Mouse (Mus musculus) intestine, embryonic 16.5 days (tissue): ENCODE data around the gene Rmnd5b. TPM values are rescaled to one million over a fixed set of nuclear protein-coding genes. Genes with fewer than 3 reads are reported as not detected.
A peak's percentile ranks its signal among the peaks of the same experiment; 100 is the strongest.

Source experiments
- ATAC-seq: fragments of 200-750 bp; cut with Nextera tagmentation; 2 replicates; pipeline ENCODE4 v1.8.0; 2017; ENCODE audit warnings: moderate TSS enrichment, moderate library complexity
- H3K27ac ChIP-seq: fragments of 300-500 bp; sonication (generic); 2 replicates; pipeline ENCODE4 v1.5.1; 2014; ENCODE audit warnings: mild to moderate bottlenecking, low read length
- H3K27me3 ChIP-seq: fragments of 300-500 bp; sonication (generic); replicated peaks from 2 replicates; pipeline ENCODE4 v1.6.1; 2014; ENCODE audit warnings: low read length, control low read depth, mixed read lengths; ENCODE audit not compliant: control insufficient read depth, insufficient read depth
- H3K36me3 ChIP-seq: fragments of 300-500 bp; sonication (generic); 2 replicates; pipeline ENCODE4 v1.6.1; 2014; ENCODE audit warnings: low read length, control low read depth; ENCODE audit not compliant: control insufficient read depth, insufficient read depth
- H3K4me1 ChIP-seq: fragments of 300-500 bp; sonication (generic); 2 replicates; pipeline ENCODE4 v1.6.1; 2014; ENCODE audit warnings: low read length, control low read depth, mixed read lengths; ENCODE audit not compliant: control insufficient read depth, insufficient read depth
- H3K4me2 ChIP-seq: fragments of 300-500 bp; sonication (generic); 2 replicates; pipeline ENCODE4 v1.6.1; 2014; ENCODE audit warnings: low read depth, low read length, control low read depth
- H3K4me3 ChIP-seq: fragments of 300-500 bp; sonication (generic); 2 replicates; pipeline ENCODE4 v1.5.1; 2014; ENCODE audit warnings: mild to moderate bottlenecking, low read length
- H3K9ac ChIP-seq: fragments of 300-500 bp; sonication (generic); 2 replicates; pipeline ENCODE4 v1.6.1; 2014; ENCODE audit warnings: low read depth, low read length
- H3K9me3 ChIP-seq: fragments of 300-500 bp; sonication (generic); 2 replicates; pipeline ENCODE4 v1.6.1; 2016; ENCODE audit warnings: low read length, control low read depth; ENCODE audit not compliant: control insufficient read depth
- WGBS: fragments of 180-500 bp; shearing (Covaris S2); extraction: QIAGEN DNeasy Blood & Tissue Kit; methylation state at CpG from one replicate; pipeline ENCODE4 v1.1.7; 2014; 5-methylcytosine and 5-hydroxymethylcytosine counted together
- polyA plus RNA-seq: library from polyadenylated mRNA; unstranded; fragments of >200 nt; fragmentation: Nextera tagmentation; extraction: Ambion mirVana; gene quantifications from 2 replicates; pipeline ENCODE4 v1.2.1, GENCODE M21; 2015

Gene Rmnd5b
- polyA plus RNA-seq, 1 experiment from 2014 or later, result 44.4 TPM

DNA sequence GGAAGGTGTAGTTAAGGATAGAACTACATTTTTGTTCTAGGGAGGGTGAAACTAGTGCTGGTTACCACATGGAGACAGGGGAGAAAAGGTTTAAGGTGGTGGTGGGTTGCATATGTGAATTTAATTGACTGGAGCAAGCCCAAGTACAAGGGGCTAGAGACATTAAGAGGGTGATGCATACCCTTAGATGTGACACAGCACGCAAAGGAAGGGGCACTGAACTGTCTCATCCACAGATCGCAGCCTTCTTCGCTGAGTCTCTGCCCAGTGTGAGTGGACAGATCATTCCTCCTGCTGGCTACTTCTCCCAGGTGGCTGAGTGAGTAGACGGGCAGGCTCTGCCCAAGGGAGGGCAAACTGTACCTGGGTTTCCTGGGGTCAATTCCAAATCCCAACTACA is 42.3 kb downstream of the Rmnd5b start:
- no peak overlapping the region for H3K4me3 ChIP-seq
- 96% methylated on average over 4 of the region's 4 CpGs for whole genome bisulfite sequencing
- peaks cover 21% of the 10 kb centered on the region; the same call in 1 of the 2 replicates for H3K36me3 ChIP-seq
- H3K4me1 ChIP-seq, result 0 out of 2 replicates have a peak, but pooled peaks cover 3% of the 10 kb centered on the region
- H3K9me3 ChIP-seq, result no peaks in the 10 kb centered on the region
- H3K9ac ChIP-seq, result no peak overlapping the region
- no peak for ATAC-seq
- H3K27ac ChIP-seq, result no peak overlapping the region
- no peak overlapping the region for H3K4me2 ChIP-seq
- no peaks in the 10 kb centered on the region for H3K27me3 ChIP-seq

DNA sequence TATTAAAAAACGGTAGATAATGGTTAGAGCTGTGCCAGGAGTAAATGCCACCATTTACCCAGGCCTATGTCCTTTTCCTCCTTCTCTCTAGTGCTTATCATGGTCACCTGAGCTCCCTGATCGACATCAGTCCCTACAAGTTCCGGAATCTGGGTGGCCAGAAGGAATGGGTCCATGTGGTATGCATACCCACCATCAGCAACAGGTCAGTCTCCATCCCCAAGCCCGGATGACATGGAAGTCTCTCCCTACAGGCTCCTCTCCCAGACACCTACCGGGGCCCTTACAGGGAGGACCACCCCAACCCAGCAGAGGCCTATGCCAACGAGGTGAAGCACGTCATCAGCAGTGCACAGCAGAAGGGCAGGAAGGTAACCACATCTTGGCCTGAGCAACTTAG is 43.8 kb downstream of the Rmnd5b start:
- H3K4me3 ChIP-seq, result no peak overlapping the region
- H3K27ac ChIP-seq, result no peak overlapping the region
- no peaks in the 10 kb centered on the region for H3K27me3 ChIP-seq
- H3K4me2 ChIP-seq, result no peak overlapping the region
- H3K4me1 ChIP-seq, result 0 out of 2 replicates have a peak, but pooled peaks cover 3% of the 10 kb centered on the region
- peaks cover 24% of the 10 kb centered on the region for H3K36me3 ChIP-seq
- no peaks in the 10 kb centered on the region for H3K9me3 ChIP-seq
- no peak overlapping the region for H3K9ac ChIP-seq
- 87% methylated on average over 7 of the region's 7 CpGs for WGBS
- no peak for ATAC-seq

DNA sequence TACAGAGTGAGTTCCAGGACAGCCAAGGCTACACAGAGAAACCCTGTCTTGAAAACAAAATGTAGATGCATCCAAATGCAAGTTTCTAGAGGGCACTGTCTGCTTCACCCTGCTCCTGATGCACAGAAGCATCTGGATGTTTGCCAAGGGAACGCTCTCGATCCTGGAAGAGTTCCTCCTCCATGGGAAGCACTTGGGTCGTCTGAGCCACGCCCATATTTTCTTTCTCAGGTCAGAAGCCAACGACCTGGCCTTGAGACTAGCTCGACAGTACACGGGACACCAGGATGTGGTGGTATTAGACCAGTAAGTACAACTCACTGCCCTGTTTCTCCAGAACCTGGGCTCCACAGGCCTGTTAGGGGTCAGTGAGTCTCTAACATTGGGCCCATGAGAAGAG is 44.5 kb downstream of the Rmnd5b start:
- Histone ChIP-seq H3K4me1 (peaks cover 8% of the 10 kb centered on the region), H3K9ac (no peak overlapping the region), H3K36me3 (peaks cover 29% of the 10 kb centered on the region), H3K4me3 (no peak overlapping the region), H3K4me2 (no peak overlapping the region), H3K27ac (no peak overlapping the region), H3K9me3 (no peaks in the 10 kb centered on the region), H3K27me3 (no peaks in the 10 kb centered on the region)
- ATAC-seq, result no peak
- WGBS, result 38% methylated on average over 7 of the region's 7 CpGs

DNA sequence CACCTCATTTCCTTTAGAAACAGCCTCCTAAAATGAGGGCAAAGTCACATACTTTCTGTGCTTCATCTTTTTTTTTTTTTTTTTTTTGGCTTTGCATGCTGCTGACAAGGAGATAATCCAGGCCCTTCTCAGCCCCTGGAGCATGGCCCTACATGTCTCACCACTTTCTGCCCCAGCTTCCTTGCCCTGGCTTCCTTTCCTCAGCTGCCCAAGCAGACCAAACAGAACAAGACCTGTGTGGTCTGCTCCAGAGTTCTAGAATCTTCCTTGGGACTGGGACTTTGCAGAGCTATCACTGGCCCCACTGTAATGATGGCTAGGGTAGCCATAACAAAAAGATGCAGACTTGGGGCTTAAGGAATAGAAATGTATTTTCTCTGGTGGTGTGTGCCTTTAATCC is 45.7 kb downstream of the Rmnd5b start:
- no peak for ATAC-seq
- no peaks in the 10 kb centered on the region for H3K27me3 ChIP-seq
- H3K4me1 ChIP-seq, result peaks cover 19% of the 10 kb centered on the region
- H3K27ac ChIP-seq, result no peak overlapping the region
- no peak overlapping the region for H3K4me3 ChIP-seq
- H3K9ac ChIP-seq, result no peak overlapping the region
- no peaks in the 10 kb centered on the region for H3K9me3 ChIP-seq
- peaks cover 29% of the 10 kb centered on the region for H3K36me3 ChIP-seq
- no peak overlapping the region for H3K4me2 ChIP-seq

DNA sequence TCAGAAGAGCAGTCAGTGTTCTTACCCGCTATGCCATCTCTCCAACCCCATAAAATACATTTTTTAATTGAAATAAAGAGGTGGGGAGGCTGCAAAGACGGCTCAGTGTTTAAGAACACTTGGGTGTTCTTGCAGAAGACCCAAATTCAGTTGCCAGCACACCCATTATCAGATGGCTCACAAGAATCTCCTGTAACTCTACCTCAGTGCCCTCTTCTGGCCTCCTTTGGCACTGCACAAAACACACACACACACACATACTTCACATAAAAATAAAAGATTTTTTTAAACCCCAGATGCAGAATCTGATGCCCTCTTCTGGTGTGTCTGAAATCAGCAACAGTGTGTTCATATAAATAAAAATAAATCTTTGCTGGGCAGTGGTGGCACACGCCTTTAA is 46.9 kb downstream of the Rmnd5b start:
- H3K9ac ChIP-seq, result no peak overlapping the region
- H3K36me3 ChIP-seq, result peaks cover 26% of the 10 kb centered on the region
- no peak overlapping the region for H3K4me3 ChIP-seq
- no peaks in the 10 kb centered on the region for H3K27me3 ChIP-seq
- ATAC-seq, result no peak
- H3K4me2 ChIP-seq, result no peak overlapping the region
- H3K9me3 ChIP-seq, result no peaks in the 10 kb centered on the region
- no peak overlapping the region for H3K27ac ChIP-seq
- 97% methylated on average over 3 of the region's 3 CpGs for WGBS
- peaks cover 23% of the 10 kb centered on the region for H3K4me1 ChIP-seq

DNA sequence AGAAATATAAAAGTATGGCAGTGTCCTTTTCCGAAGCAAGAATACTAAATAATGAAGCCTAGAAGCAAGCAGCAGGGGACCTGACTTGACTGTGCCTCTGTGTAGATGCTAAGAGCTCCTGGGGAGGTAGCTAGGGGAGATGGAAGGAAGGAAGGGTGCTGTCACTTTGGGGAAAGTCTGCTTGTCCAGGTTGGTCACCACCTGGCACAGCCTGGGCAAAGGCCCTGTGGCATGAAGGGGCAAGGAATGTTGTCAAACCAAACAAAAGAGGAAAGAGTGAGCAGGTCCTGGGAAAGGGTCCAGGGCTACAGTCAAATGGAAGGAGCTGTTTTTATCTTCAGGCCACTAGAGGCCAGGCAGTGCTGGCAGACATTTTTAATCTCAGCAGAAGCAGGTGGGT is 48.6 kb downstream of the Rmnd5b start:
- H3K4me2 ChIP-seq, result no peak overlapping the region
- 90% methylated on average over 1 of the region's 1 CpGs for WGBS
- no peak for ATAC-seq
- H3K9ac ChIP-seq, result no peak overlapping the region
- peaks cover 32% of the 10 kb centered on the region for H3K4me1 ChIP-seq
- H3K27ac ChIP-seq, result no peak overlapping the region
- no peak overlapping the region for H3K4me3 ChIP-seq
- no peaks in the 10 kb centered on the region for H3K27me3 ChIP-seq
- H3K36me3 ChIP-seq, result peaks cover 18% of the 10 kb centered on the region; the same call in 1 of the 2 replicates
- no peaks in the 10 kb centered on the region for H3K9me3 ChIP-seq

DNA sequence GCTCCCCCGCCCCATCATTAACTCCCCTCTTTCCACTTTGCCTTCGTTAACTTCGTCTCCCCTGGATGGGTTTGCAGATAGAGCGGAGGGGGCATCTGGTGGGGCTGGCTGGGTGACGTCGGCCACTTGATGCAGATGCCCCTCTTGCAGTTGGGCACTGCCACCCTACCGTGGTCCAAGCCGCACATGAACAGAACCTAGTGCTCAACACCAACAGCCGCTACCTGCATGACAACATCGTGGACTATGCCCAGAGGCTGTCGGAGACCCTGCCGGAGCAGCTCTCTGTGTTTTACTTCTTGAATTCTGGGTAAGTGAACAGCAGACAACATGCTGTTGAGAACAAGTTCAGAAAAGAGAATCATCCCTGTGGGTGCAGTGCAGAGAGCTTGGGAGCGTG is 49.3 kb downstream of the Rmnd5b start:
- Histone ChIP-seq H3K9me3 (no peaks in the 10 kb centered on the region), H3K27ac (no peak overlapping the region), H3K4me2 (peak overlapping the region; percentile 83; the same call in 1 of the 2 replicates), H3K27me3 (no peaks in the 10 kb centered on the region), H3K4me3 (no peak overlapping the region), H3K4me1 (peaks cover 32% of the 10 kb centered on the region), H3K36me3 (peaks cover 18% of the 10 kb centered on the region; the same call in 1 of the 2 replicates), H3K9ac (no peak overlapping the region; the same call in 1 of the 2 replicates)
- ATAC-seq, result no peak
- 91% methylated on average over 13 of the region's 13 CpGs for WGBS

DNA sequence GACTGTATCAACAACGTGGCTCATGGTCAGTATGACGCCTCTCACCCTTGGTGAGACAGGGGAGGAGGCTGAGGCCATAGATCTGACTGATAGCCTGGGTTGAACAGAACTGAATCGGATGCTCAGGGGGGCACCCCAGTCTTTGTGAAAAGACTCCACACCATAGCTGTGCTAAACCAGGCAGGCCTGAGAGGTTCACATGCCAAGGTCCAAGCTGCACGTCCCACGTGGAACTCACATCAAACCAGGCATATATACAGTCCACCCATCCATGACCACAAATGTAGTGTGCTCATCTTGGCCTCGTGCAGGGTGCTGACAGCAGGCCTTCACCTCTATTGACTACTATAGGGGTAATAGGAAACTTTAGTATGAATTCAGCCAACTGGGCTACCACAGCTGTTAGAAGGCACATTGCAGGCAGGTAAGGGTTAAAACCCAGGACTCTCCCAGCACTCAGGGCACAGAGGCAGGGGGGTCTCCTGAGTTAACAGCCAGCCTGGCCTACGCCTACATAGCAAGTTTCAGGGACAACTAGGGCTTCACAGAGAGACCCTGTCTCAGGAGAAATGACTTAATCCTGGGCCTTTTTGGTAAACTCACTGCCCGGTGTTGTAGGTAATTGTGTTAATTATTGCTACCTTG is 50.0 kb downstream of the Rmnd5b start:
- Histone ChIP-seq H3K4me3 (peak overlapping the region; percentile 82), H3K36me3 (peaks cover 18% of the 10 kb centered on the region; the same call in 1 of the 2 replicates), H3K27me3 (no peaks in the 10 kb centered on the region), H3K9ac (peak overlapping the region; percentile 92), H3K4me1 (peaks cover 29% of the 10 kb centered on the region), H3K9me3 (no peaks in the 10 kb centered on the region), H3K4me2 (peak overlapping the region; percentile 83), H3K27ac (peak overlapping the region; percentile 90; the same call in 1 of the 2 replicates)
- ATAC-seq, result peak; percentile 6; the same call in 1 of the 2 replicates
- WGBS, result 52% methylated on average over 8 of the region's 8 CpGs

DNA sequence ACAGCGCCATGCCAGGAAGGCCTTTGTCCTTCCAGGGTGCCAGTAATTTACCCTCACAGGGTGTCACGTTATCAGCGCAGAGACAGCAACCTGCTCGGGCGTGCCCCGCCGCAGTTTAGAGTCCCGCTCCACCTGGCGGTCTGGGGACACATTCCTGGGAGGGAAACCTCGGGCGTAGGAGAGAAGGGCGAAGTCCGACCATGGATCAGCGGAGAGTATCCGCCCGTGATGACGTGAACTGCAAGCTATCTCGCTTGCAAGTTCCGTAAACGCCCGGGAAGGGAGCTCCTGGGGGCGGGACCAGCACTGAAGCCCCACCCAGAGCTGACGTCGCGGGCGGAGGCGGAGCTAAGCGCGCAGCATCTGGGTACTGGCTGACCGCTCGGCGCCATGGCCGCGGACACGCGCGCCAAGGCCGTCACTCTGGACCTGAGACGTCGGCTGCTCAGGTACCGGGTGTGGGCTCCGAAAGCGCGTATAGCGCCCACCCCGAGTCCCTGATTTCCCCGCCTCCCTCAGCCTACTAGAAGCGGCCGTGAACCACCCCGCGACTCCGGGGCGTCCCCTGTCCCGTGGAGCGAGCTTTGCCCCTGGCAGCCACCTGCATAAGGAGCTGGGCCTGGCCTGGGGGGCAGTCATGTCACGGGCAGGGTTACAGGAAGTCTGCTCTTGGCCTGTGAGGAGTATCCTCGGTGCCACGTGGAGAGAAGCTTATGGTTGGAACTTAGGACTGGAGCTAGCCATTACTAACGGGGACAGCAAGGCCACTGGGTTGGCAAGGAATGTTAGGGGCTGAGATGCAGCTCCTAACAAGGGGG is 51.1 kb downstream of the Rmnd5b start, which contains the start of gene Phykpl:
Gene Phykpl (plus strand): TSS at position 327 of the 818 bp plus-strand sequence.
- H3K9me3 ChIP-seq, result no peaks in the 10 kb centered on the region
- ATAC-seq, result peak; percentile 94

More for the DNA sequence above, 51.1 kb downstream of the Rmnd5b start, which contains the start of gene Phykpl:
- Histone ChIP-seq H3K4me2 (peak within 1 kb of the TSS; percentile 83), H3K4me3 (peak within 1 kb of the TSS; percentile 82), H3K9ac (peak within 1 kb of the TSS; percentile 92), H3K27me3 (no peaks in the 10 kb centered on the region), H3K4me1 (peaks cover 29% of the 10 kb centered on the region), H3K36me3 (peaks cover 18% of the 10 kb centered on the region; the same call in 1 of the 2 replicates), H3K27ac (peak within 1 kb of the TSS; percentile 96)
- WGBS, result under 1% methylated on average over 59 of the region's 59 CpGs
